Mouse (Mus musculus) lung, postnatal 0 days (tissue): Measurements from ENCODE around the gene Abcc2. TPM values are rescaled to one million over a fixed set of nuclear protein-coding genes. Genes with fewer than 3 reads are reported as not detected.

Experiments
- ATAC-seq: fragments of 200-750 bp; cut with Nextera tagmentation; 2 replicates; pipeline ENCODE4 v1.8.0; 2017; ENCODE audit warnings: moderate library complexity
- DNase-seq: peaks from one replicate; pipeline ENCODE4 v3.0.0-alpha.2; 2016; ENCODE audit warnings: low spot score
- H3K27ac ChIP-seq: fragments of 300-500 bp; sonication (generic); 2 replicates; pipeline ENCODE4 v1.5.1; 2014; ENCODE audit warnings: antibody characterized with exemption, mild to moderate bottlenecking, low read length, mixed read lengths
- H3K27me3 ChIP-seq: fragments of 300-500 bp; sonication (generic); replicated peaks from 2 replicates; pipeline ENCODE4 v1.6.1; 2014; ENCODE audit warnings: low read length, mixed read lengths; ENCODE audit not compliant: insufficient read depth
- H3K36me3 ChIP-seq: fragments of 300-500 bp; sonication (generic); 2 replicates; pipeline ENCODE4 v1.6.1; 2014; ENCODE audit warnings: low read length, mixed read lengths; ENCODE audit not compliant: insufficient read depth
- H3K4me1 ChIP-seq: fragments of 300-500 bp; sonication (generic); 2 replicates; pipeline ENCODE4 v1.6.1; 2014; ENCODE audit warnings: antibody characterized with exemption, low read depth, low read length, mixed read lengths; ENCODE audit not compliant: insufficient read depth
- H3K4me2 ChIP-seq: fragments of 300-500 bp; sonication (generic); replicated peaks from 2 replicates; pipeline ENCODE4 v1.6.1; 2014; ENCODE audit warnings: low read depth, mild to moderate bottlenecking, low read length, moderate library complexity, mixed read lengths
- H3K4me3 ChIP-seq: fragments of 300-500 bp; sonication (generic); 2 replicates; pipeline ENCODE4 v1.5.1; 2014; ENCODE audit warnings: low read depth, low read length
- H3K9ac ChIP-seq: fragments of 300-500 bp; sonication (generic); replicated peaks from 2 replicates; pipeline ENCODE4 v1.6.1; 2014; ENCODE audit warnings: low read depth, mild to moderate bottlenecking
- H3K9me3 ChIP-seq: fragments of 300-500 bp; sonication (generic); 2 replicates; pipeline ENCODE4 v1.6.1; 2016; ENCODE audit warnings: low read length, mixed read lengths
- CTCF ChIP-seq: IDR thresholded peaks from 2 replicates; pipeline ENCODE4 v1.5.1; 2016; ENCODE audit warnings: antibody characterized with exemption, mild to moderate bottlenecking
- EP300 ChIP-seq: IDR thresholded peaks from 2 replicates; pipeline ENCODE4 v1.6.1; 2016; ENCODE audit warnings: antibody characterized with exemption, mild to moderate bottlenecking, control low read depth
- WGBS: fragments of 180-500 bp; shearing (Covaris S2); extraction: QIAGEN DNeasy Blood & Tissue Kit; methylation state at CpG from one replicate; pipeline ENCODE4 v1.1.7; 2014; 5-methylcytosine and 5-hydroxymethylcytosine counted together
- polyA plus RNA-seq: library from polyadenylated mRNA; unstranded; fragments of >200 nt; fragmentation: Nextera tagmentation; extraction: Ambion mirVana; gene quantifications from 2 replicates; pipeline ENCODE4 v1.2.1, GENCODE M21; 2015

Gene Abcc2
- polyA plus RNA-seq, 1 experiment from 2014 or later: 0.02 TPM

DNA sequence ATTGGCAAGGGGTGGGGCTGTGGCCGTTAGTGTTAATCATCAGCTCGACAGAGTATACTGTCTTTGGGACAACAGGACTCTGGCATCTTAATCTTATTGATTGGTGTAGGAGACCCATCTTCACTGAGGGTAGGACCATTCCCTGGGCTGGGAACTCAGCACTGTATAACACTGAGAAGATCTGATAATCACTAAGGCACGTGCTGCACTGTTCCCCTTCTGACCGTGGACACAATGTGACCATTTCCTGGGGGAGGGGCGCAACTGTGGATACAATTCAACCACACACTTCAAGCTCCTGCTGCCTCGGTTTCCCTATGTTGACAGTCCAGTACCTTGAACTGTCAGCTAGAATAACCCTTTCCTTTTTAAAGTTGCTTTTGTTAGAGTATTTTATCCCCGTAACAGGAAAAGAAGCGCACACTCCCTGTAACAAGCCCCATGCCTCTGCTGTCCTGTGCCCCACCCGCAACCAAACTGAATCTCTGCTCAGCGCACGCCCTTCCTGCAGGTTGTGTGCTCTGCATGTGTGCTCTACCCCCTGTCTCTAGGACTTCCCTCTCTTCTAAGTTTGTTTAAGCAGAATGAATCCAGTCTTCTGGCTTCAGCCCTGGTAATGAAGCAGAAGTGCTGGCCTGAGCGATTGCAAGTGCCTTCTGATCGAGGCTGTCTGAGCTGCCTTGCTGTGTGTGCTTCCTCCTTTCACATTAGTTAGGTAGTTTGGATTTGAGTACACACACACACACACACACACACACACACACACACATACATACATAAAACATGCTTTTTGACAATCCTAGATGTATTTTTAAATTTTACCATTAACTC lies 102.9 kb downstream of the Abcc2 start:
- H3K4me1 ChIP-seq: peaks cover 12% of the 10 kb centered on the region; the same call in 1 of the 2 replicates
- H3K9ac ChIP-seq: no peak overlapping the region
- H3K27ac ChIP-seq: peak overlapping the region; percentile 27; the same call in 1 of the 2 replicates
- no peaks in the 10 kb centered on the region for H3K27me3 ChIP-seq
- WGBS: 33% methylated on average over 13 of the region's 13 CpGs
- ATAC-seq (peak; percentile 77), DNase-seq (peak; percentile 42)
- H3K36me3 ChIP-seq: no peaks in the 10 kb centered on the region
- H3K9me3 ChIP-seq: no peaks in the 10 kb centered on the region
- TF ChIP-seq CTCF: no peak
- no peak for TF ChIP-seq EP300
- no peak overlapping the region for H3K4me3 ChIP-seq
- H3K4me2 ChIP-seq: peak overlapping the region; percentile 35; the same call in 1 of the 2 replicates

DNA sequence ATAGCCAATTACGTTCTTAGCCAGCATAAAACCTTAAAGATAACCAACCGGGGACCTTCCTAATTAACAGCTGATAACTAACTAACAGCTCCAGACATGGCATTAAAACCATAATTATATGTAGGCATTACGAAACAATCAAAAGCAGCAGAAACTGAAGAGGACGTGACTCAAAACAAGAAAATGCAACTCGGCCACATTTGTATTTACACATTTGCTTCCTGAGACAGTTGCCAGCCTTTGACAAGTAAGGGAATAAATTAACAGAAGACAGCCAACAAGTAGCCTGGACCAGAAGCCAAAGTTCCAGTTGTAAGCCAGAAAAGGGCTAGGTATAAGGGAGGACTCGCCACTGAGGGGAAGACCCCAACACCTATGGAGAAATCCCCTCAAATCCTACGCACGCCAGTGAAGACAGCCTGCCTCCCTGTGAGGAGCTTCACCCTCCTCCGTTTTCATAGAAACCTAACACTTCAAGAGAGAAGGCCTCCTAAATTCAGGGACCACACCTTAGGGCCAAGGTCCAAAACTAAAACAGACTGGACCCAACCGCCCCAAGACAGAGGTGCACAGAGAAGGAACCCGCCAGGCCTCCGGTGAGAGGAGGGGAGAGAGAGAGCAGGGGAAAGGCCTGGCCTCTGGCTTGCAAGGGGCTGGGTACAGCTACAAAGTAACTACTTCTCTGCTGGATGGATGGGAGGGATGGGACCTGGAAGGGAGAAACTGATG lies 104.5 kb downstream of the Abcc2 start:
- TF ChIP-seq EP300 (peak; percentile 72), CTCF (no peak)
- H3K9me3 ChIP-seq: no peaks in the 10 kb centered on the region
- WGBS: 38% methylated on average over 12 of the region's 12 CpGs
- H3K4me2 ChIP-seq: no peak overlapping the region
- peak overlapping the region; percentile 59 for H3K27ac ChIP-seq
- ATAC-seq (no peak), DNase-seq (peak; percentile 75)
- 0 out of 2 replicates have a peak, but pooled peaks cover 5% of the 10 kb centered on the region for H3K36me3 ChIP-seq
- no peaks in the 10 kb centered on the region for H3K27me3 ChIP-seq
- H3K4me3 ChIP-seq: no peak overlapping the region
- peaks cover 7% of the 10 kb centered on the region; the same call in 1 of the 2 replicates for H3K4me1 ChIP-seq
- no peak overlapping the region for H3K9ac ChIP-seq

GRCm38 (mm10) chr19:43887242-43887641 lies 105.2 kb downstream of the Abcc2 start:
- Histone ChIP-seq H3K4me1 (peaks cover 7% of the 10 kb centered on the region; the same call in 1 of the 2 replicates), H3K4me3 (no peak overlapping the region), H3K27ac (no peak overlapping the region), H3K36me3 (0 out of 2 replicates have a peak, but pooled peaks cover 5% of the 10 kb centered on the region), H3K4me2 (no peak overlapping the region), H3K27me3 (no peaks in the 10 kb centered on the region), H3K9me3 (no peaks in the 10 kb centered on the region), H3K9ac (no peak overlapping the region)
- no peak for ATAC-seq
- TF ChIP-seq EP300: no peak
- peak; percentile 16; the same call in 1 of the 2 replicates for TF ChIP-seq CTCF
- DNase-seq: no peak
- 83% methylated on average over 5 of the region's 5 CpGs for WGBS

DNA sequence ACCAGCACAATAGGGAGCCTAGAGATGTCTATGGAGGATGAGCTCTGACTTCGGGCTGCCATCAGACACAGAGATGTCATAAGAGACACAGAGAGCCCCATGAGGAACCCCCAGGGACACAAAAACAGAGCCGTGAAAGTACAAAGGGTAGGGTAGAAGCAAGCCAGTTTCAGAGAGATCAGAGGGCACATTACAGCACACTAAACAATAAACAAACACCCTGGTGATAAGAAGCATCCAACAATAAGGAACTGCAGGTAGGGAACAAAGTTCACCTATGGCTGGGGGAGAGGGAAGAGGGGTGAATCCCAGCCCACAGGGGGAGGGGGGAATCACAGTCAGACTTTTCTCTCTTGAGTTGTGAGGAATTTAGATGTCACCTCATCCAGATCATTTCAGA lies 105.7 kb downstream of the Abcc2 start:
- no peak for ATAC-seq

More for the DNA sequence above, 105.7 kb downstream of the Abcc2 start:
- no peaks in the 10 kb centered on the region for H3K27me3 ChIP-seq
- H3K9me3 ChIP-seq: no peaks in the 10 kb centered on the region
- 0 out of 2 replicates have a peak, but pooled peaks cover 5% of the 10 kb centered on the region for H3K36me3 ChIP-seq
- no peak overlapping the region for H3K27ac ChIP-seq
- peaks cover 7% of the 10 kb centered on the region; the same call in 1 of the 2 replicates for H3K4me1 ChIP-seq
- no peak overlapping the region for H3K9ac ChIP-seq
- H3K4me2 ChIP-seq: no peak overlapping the region
- H3K4me3 ChIP-seq: no peak overlapping the region
- DNase-seq: no peak
- 70% methylated on average over 2 of the region's 2 CpGs for WGBS
- TF ChIP-seq CTCF: no peak
- TF ChIP-seq EP300: no peak

Other genes starting within 250 kb of the Abcc2 start
- gene Nkx2-3, start 169.9 kb upstream of the Abcc2 start, polyA plus RNA-seq: not detected in 2 replicates
- gene Slc25a28, start 107.3 kb upstream of the Abcc2 start, polyA plus RNA-seq: 11.9 and 13.3 TPM in 2 replicates
- 5.1 and 6.1 TPM in 2 replicates for gene Entpd7, start 92.5 kb upstream of the Abcc2 start, polyA plus RNA-seq
- gene Cutc, start 29.2 kb upstream of the Abcc2 start, polyA plus RNA-seq: 14.9 and 17.1 TPM in 2 replicates
- 4.5 and 5.7 TPM in 2 replicates for gene Cox15, start 29.2 kb upstream of the Abcc2 start, polyA plus RNA-seq
- gene Dnmbp, start 158.0 kb downstream of the Abcc2 start, polyA plus RNA-seq: 10.0 and 10.2 TPM in 2 replicates
- 5.0 and 5.1 TPM in 2 replicates for gene Cpn1, start 204.4 kb downstream of the Abcc2 start, polyA plus RNA-seq
- 0.56 and 0.80 TPM in 2 replicates for gene Cyp2c23, start 247.0 kb downstream of the Abcc2 start, polyA plus RNA-seq